Mouse (Mus musculus) frontal cortex, postnatal 25 days (tissue): ENCODE data around the gene Ccdc97.

Experiments
- DNase-seq, 2 experiments: peaks; one replicate each; pipeline ENCODE4 v3.0.0; 2022; ENCODE audit warnings: low spot score in 2 of 2

Gene Ccdc97

DNA sequence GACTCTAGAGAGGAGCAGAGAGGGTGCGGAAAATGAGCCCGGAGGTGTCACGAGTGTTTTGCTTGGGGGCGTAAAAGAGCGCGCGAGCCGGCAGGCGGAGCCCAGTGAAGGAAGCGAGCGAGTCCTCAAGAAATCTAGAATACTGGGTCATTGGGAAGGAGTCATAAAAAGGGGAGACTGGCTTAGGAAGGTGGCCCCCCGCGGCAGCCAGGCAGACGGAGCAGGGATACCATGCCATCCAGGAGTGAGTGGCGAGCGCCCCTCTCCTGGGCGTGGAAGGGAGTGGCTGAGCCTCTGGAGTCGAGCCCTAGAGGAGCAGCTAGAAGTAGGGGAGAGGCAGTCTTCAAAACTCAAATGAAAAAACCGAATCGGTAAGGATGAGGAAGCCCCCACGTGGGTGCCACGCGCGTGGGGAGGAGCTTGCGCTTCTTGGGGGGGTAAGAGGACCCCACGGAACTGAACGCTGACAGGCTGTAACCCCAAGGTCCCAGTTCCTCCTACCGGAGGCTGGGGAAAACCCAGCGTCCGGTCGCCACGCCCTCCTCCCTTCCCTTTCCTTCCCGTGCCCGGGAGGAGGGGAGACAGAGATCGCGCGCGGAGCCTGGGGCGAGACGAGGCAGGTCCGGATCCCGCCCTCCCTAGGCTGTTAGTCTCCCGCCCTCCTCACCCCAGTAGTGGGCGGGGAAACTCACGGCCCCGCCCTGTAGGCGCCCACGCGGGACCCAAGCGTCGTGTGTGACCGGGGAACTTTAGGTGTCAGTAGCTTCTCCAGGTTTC lies 29.9 kb downstream of the Ccdc97 start:
- DNase-seq: no peak

DNA sequence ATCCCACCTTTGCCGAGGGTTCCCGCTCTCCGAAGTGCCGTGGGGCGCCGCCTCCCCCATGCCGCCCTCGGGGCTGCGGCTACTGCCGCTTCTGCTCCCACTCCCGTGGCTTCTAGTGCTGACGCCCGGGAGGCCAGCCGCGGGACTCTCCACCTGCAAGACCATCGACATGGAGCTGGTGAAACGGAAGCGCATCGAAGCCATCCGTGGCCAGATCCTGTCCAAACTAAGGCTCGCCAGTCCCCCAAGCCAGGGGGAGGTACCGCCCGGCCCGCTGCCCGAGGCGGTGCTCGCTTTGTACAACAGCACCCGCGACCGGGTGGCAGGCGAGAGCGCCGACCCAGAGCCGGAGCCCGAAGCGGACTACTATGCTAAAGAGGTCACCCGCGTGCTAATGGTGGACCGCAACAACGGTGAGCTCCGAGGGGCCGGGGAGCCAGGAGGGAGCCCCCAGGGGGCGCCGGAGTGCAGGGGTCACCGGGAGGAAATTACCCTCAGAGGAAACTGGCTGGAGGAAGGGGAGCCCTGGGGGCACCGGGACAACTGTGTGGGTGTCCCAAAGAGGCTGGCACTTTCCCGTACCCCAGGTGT lies 31.0 kb downstream of the Ccdc97 start:
- DNase-seq: no peak

DNA sequence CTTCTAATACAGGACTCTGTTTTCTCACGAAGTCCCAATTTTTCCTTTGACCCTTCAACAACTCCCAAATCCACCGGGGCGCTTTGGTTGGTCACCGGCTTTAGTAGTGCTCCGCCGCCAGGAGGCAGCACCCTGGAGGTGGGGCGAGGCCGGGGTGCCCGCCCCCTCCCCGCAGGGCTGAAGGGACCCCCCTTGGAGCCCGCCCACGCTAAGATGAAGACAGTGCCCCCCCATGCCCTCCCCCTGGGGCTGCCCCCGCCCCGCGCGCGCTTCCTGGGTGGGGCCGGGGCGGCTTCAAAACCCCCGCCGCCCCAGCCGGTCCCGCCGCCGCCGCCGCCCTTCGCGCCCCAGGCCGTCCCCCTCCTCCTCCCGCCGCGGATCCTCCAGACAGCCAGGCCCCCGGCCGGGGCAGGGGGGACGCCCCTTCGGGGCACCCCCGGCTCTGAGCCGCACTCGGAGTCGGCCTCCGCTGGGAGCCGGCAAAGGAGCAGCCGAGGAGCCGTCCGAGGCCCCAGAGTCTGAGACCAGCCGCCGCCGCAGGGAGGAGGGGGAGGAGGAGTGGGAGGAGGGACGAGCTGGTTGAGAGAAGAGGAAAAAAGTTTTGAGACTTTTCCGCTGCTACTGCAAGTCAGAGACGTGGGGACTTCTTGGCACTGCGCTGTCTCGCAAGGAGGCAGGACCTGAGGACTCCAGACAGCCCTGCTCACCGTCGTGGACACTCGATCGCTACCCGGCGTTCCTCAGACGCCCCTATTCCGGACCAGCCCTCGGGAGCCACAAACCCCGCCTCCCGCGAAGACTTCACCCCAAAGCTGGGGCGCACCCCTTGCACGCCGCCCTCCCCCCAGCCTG lies 32.0 kb downstream of the Ccdc97 start, which contains the start of gene Tgfb1:
Gene Tgfb1 (plus strand): TSS at position 323 of the 852 bp plus-strand sequence.
- DNase-seq: no peak

DNA sequence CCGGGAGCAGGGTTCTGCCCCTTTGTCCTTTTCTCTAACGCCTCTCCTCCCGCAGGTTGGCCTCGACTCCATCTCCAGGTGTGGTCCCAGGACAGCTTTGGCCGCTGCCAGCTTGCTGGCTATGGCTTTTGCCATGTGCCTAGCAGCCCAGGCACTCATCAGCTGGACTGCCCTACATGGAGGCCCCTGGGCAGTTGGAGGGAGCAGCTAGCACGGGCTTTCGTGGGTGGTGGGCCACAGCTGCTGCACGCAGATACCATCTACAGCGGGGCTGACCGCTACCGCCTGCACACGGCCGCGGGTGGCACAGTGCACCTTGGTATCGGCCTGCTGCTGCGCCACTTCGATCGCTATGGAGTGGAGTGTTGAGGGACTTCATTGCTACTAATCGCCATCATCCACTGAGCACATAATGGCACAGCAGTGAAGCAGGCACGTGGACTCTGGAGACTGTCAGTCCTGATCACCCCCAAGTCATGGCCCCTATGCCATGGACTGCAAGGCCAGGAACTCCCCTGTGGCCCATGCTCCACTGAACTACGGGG lies 32.9 kb downstream of the Ccdc97 start:
- DNase-seq: no peak

GRCm38 (mm10) chr7:25684659-25685058 lies 34.2 kb downstream of the Ccdc97 start:
- no peak for DNase-seq

- DNase-seq: no peak
These were observed 35.3 kb downstream of the Ccdc97 start for GRCm38 (mm10) chr7:25683474-25684180.

DNA sequence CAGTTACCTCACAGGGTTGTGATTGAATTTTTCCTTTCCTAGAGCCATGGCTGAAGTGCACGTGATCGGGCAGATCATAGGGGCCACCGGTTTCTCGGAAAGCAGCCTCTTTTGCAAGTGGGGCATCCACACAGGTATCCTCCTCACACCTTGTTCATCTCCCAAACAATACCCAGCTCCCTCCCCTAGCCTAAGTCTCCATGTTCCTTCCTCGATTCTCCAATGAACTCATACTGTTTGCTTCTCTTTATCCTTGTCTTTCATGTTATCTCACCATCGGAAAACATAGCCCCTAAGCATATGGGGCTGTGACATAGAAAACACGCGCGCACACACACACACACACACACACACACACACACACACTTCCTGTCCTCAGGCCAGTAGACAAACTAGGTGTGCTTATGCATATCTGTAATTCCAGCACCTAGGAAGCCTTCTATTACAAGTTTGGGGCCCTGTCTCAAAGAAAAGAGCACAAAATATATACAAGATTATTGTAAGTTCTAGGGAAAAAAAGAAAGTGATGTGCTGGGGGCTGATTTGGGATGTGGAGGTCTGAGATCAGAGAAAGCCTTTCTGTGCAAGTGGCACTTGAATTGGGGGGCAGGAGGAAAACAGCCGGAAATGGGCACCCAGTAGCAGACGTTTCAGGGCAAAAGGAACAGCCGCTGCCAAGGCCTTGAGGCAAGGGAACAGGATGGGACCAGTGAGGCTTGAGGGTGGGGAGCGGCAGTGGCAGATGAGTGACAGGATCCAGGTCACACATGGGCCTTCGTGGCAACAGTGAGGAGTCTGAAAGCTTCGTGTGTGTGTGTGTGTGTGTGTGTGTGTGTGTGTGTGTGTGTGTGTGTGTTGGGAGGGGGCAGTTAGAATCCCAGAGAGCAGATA lies 37.3 kb downstream of the Ccdc97 start:
- no peak for DNase-seq

DNA sequence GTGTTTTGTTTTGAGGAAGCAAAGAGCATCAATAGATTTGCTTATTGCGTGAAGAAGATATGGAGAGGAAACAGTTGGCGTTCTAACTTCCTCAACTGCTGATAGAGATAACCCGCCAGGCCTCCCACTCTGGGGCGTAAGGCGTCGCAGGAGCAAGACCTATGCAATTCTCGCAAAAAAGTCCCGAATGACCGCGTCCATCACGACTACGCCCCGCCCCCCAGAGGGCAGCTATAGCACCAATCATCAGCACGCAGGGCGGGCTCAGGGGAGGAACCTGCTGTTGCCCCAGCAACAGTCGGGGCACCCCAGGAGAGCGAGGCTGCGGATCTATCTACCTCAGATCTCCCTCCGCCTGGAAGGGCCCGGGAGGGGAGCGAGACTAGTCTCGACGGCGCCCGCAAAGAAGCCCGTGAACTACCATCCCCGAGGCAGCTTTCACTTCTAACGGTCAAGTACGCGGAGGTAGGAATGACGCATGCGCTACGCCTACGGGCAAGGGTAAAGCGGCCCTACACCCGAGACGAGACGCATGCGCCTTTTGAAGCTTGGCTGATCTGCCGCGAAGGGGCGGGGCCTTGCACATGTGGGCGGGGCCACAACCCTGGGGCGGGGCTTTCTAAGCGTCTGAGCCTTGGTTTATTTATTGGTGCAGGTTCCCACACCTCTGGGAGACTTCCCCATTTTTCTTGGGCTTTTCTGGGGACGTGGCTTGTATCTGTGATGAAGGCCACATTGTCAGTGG lies 38.2 kb downstream of the Ccdc97 start, which contains the start of gene B9d2:
Gene B9d2 (plus strand): TSS at position 267 of the 745 bp plus-strand sequence.
- peak; percentile 93 to 94 for DNase-seq

DNA sequence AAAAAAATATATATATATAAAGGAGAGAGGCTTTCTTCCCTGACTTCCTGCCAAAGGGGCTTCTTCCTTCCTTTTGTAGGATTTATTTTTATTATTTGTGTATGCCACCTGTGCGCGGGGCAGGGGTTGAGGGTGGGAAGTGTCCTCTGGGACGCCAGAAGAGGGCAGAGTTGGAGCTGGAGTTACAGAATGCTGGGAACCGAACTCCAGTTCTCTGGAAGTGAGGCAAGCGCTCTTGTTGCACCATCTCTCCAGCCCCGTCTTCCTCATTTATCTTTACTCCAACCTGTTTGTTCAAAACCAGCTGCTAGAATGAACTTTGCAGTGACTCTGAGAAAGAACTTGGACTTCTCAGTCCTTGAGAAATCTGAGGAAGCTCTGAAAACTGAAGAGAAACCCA lies 38.9 kb downstream of the Ccdc97 start:
- DNase-seq: no peak

DNA sequence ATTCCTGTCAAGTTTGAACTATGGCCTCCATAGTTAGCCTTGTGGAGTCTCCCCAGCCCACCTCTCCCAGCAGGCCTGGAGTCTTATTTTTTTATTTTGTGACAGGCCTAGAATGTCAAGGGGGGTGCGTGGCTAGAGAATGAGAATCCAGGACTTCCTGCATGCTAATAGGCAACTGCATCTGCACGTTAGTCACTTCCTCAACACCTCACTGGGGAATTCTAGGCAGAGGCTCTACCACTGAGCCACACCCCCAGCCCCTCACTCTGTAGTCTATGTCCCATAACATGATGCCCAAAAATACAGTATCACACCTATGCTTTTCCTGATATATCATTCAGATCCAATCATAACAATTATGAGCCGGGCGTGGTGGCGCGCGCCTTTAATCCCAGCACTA lies 41.9 kb downstream of the Ccdc97 start:
- DNase-seq: no peak

DNA sequence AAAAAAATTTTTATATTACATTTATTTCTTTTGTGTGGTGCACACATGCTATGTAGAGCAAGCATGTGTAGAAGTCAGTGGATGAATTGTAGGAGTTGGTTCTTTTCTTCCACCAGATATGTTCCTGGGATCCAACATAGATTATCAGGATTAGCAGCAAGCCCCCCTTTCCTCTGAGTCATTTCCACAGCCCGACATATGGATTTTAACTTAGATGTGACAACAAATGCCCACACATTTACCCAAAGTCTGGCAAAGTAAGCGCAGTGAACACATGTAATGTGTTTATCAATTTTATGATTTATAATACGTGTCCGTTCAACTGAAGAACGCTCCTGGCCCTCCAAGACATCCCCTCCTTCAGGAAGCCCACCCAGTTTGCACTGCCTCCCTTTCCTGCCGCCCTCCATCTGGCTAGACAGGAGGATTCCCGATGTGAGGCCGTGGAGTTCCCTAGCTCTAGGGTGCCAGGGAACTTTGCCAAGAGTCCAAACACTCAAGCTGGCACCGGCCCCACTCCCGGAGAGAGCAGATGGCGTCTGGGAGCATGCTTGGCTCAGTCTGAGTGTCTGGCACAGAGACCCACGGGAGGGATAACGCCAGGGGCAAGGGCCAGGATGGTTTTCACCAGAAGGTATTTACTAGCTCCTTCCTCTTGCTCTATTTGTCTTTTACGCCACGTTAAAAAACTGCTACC lies 42.7 kb downstream of the Ccdc97 start:
- peak; percentile 84 to 87 for DNase-seq

GRCm38 (mm10) chr7:25675405-25675804 lies 43.5 kb downstream of the Ccdc97 start:
- no peak for DNase-seq

GRCm38 (mm10) chr7:25674719-25675300 lies 44.1 kb downstream of the Ccdc97 start, which contains the start of gene Tmem91:
Gene Tmem91, minus strand, starts transcription at chr7:25675166.
- no peak for DNase-seq

DNA sequence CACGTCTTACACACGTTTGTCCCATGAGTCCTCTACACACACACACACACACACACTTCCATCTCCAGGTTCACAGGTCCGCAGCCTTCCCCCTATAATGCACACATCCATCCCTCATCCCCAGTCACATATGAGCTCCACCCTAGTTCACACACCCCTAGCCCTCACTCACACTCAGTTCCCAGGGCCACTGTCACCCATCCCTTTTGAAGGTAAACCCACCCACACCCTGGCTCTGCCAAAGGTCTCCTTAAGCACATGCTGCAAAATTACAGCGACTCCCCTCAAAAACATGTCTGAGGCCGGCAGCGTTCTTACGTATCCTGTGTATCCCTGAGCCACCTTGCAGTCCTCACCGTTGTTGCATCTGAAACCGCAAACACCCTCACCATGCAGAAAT lies 44.6 kb downstream of the Ccdc97 start:
- no peak for DNase-seq

- DNase-seq: no peak
These were observed 46.4 kb downstream of the Ccdc97 start for GRCm38 (mm10) chr7:25672442-25672841.

- DNase-seq: no peak
These were observed 47.2 kb downstream of the Ccdc97 start for GRCm38 (mm10) chr7:25671686-25672085.

- no peak for DNase-seq
These were observed 48.8 kb downstream of the Ccdc97 start for GRCm38 (mm10) chr7:25670096-25670495.

DNA sequence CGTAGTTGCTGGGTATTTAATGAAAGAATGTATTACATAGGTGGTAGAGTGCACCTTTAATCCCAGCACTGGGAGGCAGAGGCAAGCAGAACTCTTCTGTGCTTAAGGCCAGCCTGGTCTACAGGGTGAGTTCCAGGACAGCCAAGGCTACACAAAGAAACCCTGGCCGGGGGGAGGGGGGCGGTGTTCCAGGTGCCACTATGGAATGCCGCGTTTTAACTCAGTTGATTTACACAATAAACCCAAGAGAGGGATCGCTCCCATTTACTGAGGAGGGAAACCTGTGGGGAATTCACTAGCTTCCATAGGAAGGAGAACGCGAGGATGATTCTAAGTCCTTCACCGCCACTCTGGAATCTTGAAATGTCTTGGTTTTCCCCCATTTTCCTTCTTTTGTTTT lies 49.3 kb downstream of the Ccdc97 start:
- DNase-seq: no peak

DNA sequence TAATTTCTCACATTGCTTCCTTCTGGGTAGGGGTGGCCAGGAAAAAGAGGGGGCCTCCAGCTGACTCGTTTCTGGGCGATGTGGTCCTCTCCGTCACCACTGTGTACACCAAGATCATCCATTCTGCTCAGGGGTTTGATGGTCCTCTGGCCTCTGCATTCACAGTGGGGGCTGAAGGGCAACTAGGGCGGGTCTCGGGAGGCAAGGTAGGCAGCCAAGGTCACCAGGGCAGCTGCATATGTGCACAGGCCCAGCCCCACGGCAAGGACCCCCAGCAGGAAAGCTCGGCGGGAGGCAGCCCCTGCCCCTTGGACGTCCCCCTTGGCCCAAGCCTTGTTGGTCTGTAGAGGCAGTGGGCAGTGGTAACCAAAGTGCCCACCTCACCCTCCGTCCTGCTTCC lies 49.7 kb downstream of the Ccdc97 start:
- DNase-seq: no peak
